Mouse (Mus musculus): ENCODE measurements at regions not wholly inside any gene's neighbourhood (a gene's known extent, or its start where the extent isn't known, plus 50 kb on each side); places are given as distances from the start of the nearest gene placed in this dataset.

- TF ChIP-seq CTCF (IDR thresholded peaks at IDR 0.05; ENCODE audit: low read depth), result no peak
- TF ChIP-seq EP300 (optimal IDR thresholded peaks at IDR 0.05), result no peak
These were observed 122.7 kb upstream of the Rab11fip2 start for GRCm38 (mm10) chr19:60066183-60066582.
